Mouse (Mus musculus) forebrain, embryonic 14.5 days (tissue): Measurements from ENCODE around the gene Tef. TPM values are rescaled to one million over a fixed set of nuclear protein-coding genes. Genes with fewer than 3 reads are reported as not detected.

Experiments used
- ATAC-seq: fragments of 200-750 bp; cut with Nextera tagmentation; 2 replicates; pipeline ENCODE4 v1.8.0; 2017; ENCODE audit warnings: mild to moderate bottlenecking, moderate library complexity
- DNase-seq: peaks from one replicate; pipeline ENCODE4 v3.0.0-alpha.2; 2015; ENCODE audit warnings: low spot score
- H3K27ac ChIP-seq: fragments of 300-500 bp; sonication (generic); 2 replicates; pipeline ENCODE4 v1.5.1; 2014; ENCODE audit warnings: low read depth, mild to moderate bottlenecking, control low read depth, low read length, moderate library complexity
- H3K27me3 ChIP-seq: fragments of 300-500 bp; sonication (generic); replicated peaks from 2 replicates; pipeline ENCODE4 v1.6.1; 2014; ENCODE audit warnings: low read length, control low read depth, mixed read lengths; ENCODE audit not compliant: control insufficient read depth, insufficient read depth
- H3K36me3 ChIP-seq: fragments of 300-500 bp; sonication (generic); 2 replicates; pipeline ENCODE4 v1.6.1; 2014; ENCODE audit warnings: low read length, control low read depth; ENCODE audit not compliant: control insufficient read depth, insufficient read depth
- H3K4me1 ChIP-seq: fragments of 300-500 bp; sonication (generic); 2 replicates; pipeline ENCODE4 v1.6.1; 2014; ENCODE audit warnings: antibody characterized with exemption, low read length, control low read depth; ENCODE audit not compliant: control insufficient read depth, insufficient read depth
- H3K4me2 ChIP-seq: fragments of 300-500 bp; sonication (generic); 2 replicates; pipeline ENCODE4 v1.6.1; 2014; ENCODE audit warnings: mild to moderate bottlenecking, control low read depth, low read length
- H3K4me3 ChIP-seq: fragments of 300-500 bp; sonication (generic); 2 replicates; pipeline ENCODE4 v1.5.1; 2014; ENCODE audit warnings: low read depth, low read length, control low read depth
- H3K9ac ChIP-seq: fragments of 300-500 bp; sonication (generic); 2 replicates; pipeline ENCODE4 v1.6.1; 2014; ENCODE audit warnings: mild to moderate bottlenecking, low read length, control low read depth, moderate library complexity
- H3K9me3 ChIP-seq: fragments of 300-500 bp; sonication (generic); replicated peaks from 2 replicates; pipeline ENCODE4 v1.6.1; 2016; ENCODE audit warnings: low read length, control low read depth, mixed read lengths; ENCODE audit not compliant: control insufficient read depth
- WGBS: fragments of 180-500 bp; shearing (Covaris S2); extraction: QIAGEN DNeasy Blood & Tissue Kit; methylation state at CpG from one replicate; pipeline ENCODE4 v1.1.7; 2014; 5-methylcytosine and 5-hydroxymethylcytosine counted together
- polyA plus RNA-seq: library from polyadenylated mRNA; unstranded; fragments of >200 nt; fragmentation: Nextera tagmentation; extraction: Ambion mirVana; gene quantifications from 2 replicates; pipeline ENCODE4 v1.2.1, GENCODE M21; 2014

Gene Tef
- polyA plus RNA-seq, 1 experiment from 2014 or later = 15.1 TPM

GRCm38 (mm10) chr15:81856938-81857723 is 54.9 kb downstream of the Tef start:
- H3K36me3 ChIP-seq = peaks cover 8% of the 10 kb centered on the region; the same call in 1 of the 2 replicates
- under 1% methylated on average over 14 of the region's 14 CpGs for WGBS
- H3K27me3 ChIP-seq = no peaks in the 10 kb centered on the region
- ATAC-seq (no peak), DNase-seq (peak; percentile 31)
- H3K4me2 ChIP-seq = peak overlapping the region; percentile 96
- H3K27ac ChIP-seq = peak overlapping the region; percentile 91
- peak overlapping the region; percentile 73 for H3K4me3 ChIP-seq
- peaks cover 7% of the 10 kb centered on the region for H3K4me1 ChIP-seq
- H3K9ac ChIP-seq = peak overlapping the region; percentile 86
- H3K9me3 ChIP-seq = no peaks in the 10 kb centered on the region

DNA sequence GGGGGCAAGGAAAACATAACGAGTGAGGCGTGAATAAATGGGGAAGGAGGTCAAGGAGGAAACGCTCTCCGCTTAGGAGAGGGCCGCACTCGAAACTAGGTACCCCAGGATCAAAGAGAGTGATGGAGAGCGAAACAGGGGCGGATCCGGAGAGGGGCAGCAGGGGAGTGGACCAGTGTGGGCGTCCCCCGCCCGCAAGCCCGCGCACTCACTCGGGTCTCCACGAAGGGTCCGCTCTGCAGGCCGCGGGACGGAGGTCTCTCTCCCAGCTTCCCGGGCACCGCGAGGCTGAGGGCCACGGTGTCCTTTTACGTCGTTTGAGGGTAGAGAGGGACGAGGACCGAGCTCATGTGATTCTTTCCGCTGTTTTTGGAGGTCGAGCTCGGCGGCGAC is 55.5 kb downstream of the Tef start:
- H3K4me1 ChIP-seq = peaks cover 7% of the 10 kb centered on the region
- WGBS = under 1% methylated on average over 33 of the region's 33 CpGs
- H3K36me3 ChIP-seq = 0 out of 2 replicates have a peak, but pooled peaks cover 4% of the 10 kb centered on the region
- peak overlapping the region; percentile 96 for H3K4me2 ChIP-seq
- no peaks in the 10 kb centered on the region for H3K9me3 ChIP-seq
- peak overlapping the region; percentile 86 for H3K9ac ChIP-seq
- ATAC-seq = no peak
- DNase-seq = peak; percentile 41
- H3K27me3 ChIP-seq = no peaks in the 10 kb centered on the region
- H3K4me3 ChIP-seq = peak overlapping the region; percentile 73
- peak overlapping the region; percentile 91 for H3K27ac ChIP-seq

DNA sequence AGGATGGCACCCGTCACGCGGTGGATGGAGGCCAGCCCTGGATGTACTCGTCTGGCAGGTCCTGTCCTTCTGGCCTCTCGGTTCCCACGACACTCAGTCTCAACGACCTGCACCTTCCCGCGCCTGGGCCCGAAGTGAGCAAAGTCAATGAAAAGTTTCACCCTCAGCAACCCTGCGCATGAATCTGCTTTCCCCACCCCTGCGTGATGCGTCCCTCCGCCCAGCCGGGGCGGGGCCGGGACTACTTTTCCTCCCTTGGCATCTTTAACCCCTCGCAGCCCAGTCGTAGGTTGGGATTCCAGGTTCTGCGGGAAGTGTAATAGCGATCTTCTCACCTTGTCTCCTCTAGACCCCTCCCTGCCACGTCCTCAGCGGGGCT is 55.9 kb downstream of the Tef start:
- peak overlapping the region; percentile 91 for H3K27ac ChIP-seq
- peak overlapping the region; percentile 96 for H3K4me2 ChIP-seq
- ATAC-seq (0 out of 2 replicates have a peak, but pooled peaks have one; percentile 1), DNase-seq (peak; percentile 93)
- H3K9ac ChIP-seq = peak overlapping the region; percentile 86
- no peaks in the 10 kb centered on the region for H3K9me3 ChIP-seq
- no peaks in the 10 kb centered on the region for H3K27me3 ChIP-seq
- H3K4me3 ChIP-seq = peak overlapping the region; percentile 73
- 0 out of 2 replicates have a peak, but pooled peaks cover 4% of the 10 kb centered on the region for H3K36me3 ChIP-seq
- H3K4me1 ChIP-seq = peaks cover 7% of the 10 kb centered on the region
- WGBS = under 1% methylated on average over 23 of the region's 23 CpGs

DNA sequence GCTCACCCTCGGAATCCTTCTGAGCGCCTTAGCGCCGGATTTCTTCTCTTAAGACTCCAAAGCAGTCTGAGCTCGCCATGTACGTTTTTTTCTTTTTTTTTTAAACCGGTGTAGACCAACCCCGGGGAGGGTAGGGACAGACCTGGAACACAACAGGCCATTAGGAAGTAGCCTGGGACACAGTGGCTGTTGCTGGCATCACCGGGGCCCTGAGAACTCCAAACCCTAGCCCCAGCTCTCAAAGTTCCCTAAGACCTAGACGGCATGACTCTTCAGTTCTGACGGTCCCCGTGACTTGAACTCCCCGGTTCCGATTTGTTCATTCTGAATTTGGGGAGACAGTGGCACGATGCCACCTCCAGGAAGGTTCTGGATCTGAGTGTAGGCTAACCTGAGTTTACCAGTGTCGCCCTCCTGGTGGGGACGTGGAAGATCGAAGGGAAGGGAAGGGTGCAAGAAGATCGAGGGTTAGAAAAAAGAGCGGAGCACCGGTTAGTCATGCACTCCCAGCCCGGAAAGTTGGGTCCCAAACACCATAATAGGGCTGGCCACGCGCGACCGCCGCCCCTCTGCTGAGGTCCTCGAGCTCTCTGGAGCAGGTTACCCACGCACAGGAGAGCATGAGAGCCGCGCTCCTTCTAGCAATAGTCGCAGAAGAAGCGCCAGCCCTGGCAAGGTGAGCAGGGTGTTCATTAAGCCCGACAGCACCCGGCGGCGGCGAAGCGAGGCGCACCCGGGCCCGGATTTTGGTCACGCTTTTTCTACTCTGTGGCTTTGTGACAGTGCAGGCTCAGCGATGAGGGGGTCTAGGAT is 56.5 kb downstream of the Tef start, which contains the start of gene Tob2:
Gene Tob2 (minus strand): TSS at position 280 of the 813 bp plus-strand sequence.
- no peaks in the 10 kb centered on the region for H3K9me3 ChIP-seq
- peaks cover 7% of the 10 kb centered on the region for H3K4me1 ChIP-seq
- H3K9ac ChIP-seq = peak within 1 kb of the TSS; percentile 86
- under 1% methylated on average over 44 of the region's 44 CpGs for WGBS
- H3K4me3 ChIP-seq = peak within 1 kb of the TSS; percentile 73
- H3K4me2 ChIP-seq = peak within 1 kb of the TSS; percentile 96
- ATAC-seq (peak; percentile 1; the same call in 1 of the 2 replicates), DNase-seq (peak; percentile 59)
- peak within 1 kb of the TSS; percentile 91 for H3K27ac ChIP-seq
- H3K36me3 ChIP-seq = peaks cover 7% of the 10 kb centered on the region; the same call in 1 of the 2 replicates
- no peaks in the 10 kb centered on the region for H3K27me3 ChIP-seq

- Histone ChIP-seq H3K4me2 (peak overlapping the region; percentile 96), H3K4me3 (peak overlapping the region; percentile 73), H3K27ac (peak overlapping the region; percentile 91), H3K9ac (peak overlapping the region; percentile 86), H3K27me3 (no peaks in the 10 kb centered on the region), H3K4me1 (peaks cover 7% of the 10 kb centered on the region), H3K36me3 (peaks cover 12% of the 10 kb centered on the region), H3K9me3 (no peaks in the 10 kb centered on the region)
- DNase-seq (peak; percentile 99), ATAC-seq (peak; percentile 85)
- WGBS = 1% methylated on average over 39 of the region's 39 CpGs
Measured at GRCm38 (mm10) chr15:81859330-81860255, 57.4 kb downstream of the Tef start.

GRCm38 (mm10) chr15:81860471-81861135 is 58.4 kb downstream of the Tef start:
- H3K9ac ChIP-seq = no peak overlapping the region
- H3K27ac ChIP-seq = peak overlapping the region; percentile 55
- peak overlapping the region; percentile 96 for H3K4me2 ChIP-seq
- H3K36me3 ChIP-seq = peaks cover 21% of the 10 kb centered on the region
- WGBS = 37% methylated on average over 8 of the region's 8 CpGs
- no peaks in the 10 kb centered on the region for H3K9me3 ChIP-seq
- DNase-seq (peak; percentile 16), ATAC-seq (no peak)
- no peaks in the 10 kb centered on the region for H3K27me3 ChIP-seq
- peaks cover 7% of the 10 kb centered on the region for H3K4me1 ChIP-seq
- peak overlapping the region; percentile 73; the same call in 1 of the 2 replicates for H3K4me3 ChIP-seq

- peaks cover 3% of the 10 kb centered on the region; the same call in 1 of the 2 replicates for H3K4me1 ChIP-seq
- no peak overlapping the region for H3K9ac ChIP-seq
- H3K4me3 ChIP-seq = no peak overlapping the region
- no peak for DNase-seq
- no peak for ATAC-seq
- H3K4me2 ChIP-seq = no peak overlapping the region
- no peaks in the 10 kb centered on the region for H3K9me3 ChIP-seq
- H3K36me3 ChIP-seq = peaks cover 58% of the 10 kb centered on the region
- no peak overlapping the region for H3K27ac ChIP-seq
- no peaks in the 10 kb centered on the region for H3K27me3 ChIP-seq
- WGBS = 93% methylated on average over 7 of the region's 7 CpGs
Measured at GRCm38 (mm10) chr15:81864238-81864637, 62.0 kb downstream of the Tef start.

DNA sequence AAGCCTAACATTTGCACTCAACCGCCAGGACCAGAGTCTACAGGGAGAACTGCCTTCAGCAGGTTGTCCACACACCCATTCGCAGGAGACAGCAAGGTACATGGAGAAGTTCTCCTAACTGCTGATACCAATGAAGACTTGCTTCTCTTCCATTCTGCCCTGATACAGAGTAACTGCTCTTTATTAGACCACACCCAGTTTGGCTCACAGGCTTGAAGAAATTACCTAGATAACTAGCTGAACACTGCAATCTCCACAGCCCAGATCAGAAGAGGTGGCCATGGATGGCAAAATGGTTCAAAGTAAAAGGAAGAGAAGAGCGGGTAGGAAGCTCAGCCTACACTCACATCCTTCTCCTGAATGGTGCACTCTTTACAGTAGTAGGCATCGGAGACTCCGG is 67.8 kb downstream of the Tef start:
- peaks cover 55% of the 10 kb centered on the region for H3K36me3 ChIP-seq
- no peak for DNase-seq

More for the DNA sequence above, 67.8 kb downstream of the Tef start:
- Histone ChIP-seq H3K4me1 (peaks cover 8% of the 10 kb centered on the region), H3K4me3 (no peak overlapping the region), H3K27me3 (no peaks in the 10 kb centered on the region), H3K27ac (no peak overlapping the region), H3K9ac (no peak overlapping the region), H3K4me2 (no peak overlapping the region), H3K9me3 (no peaks in the 10 kb centered on the region)
- ATAC-seq = no peak
- WGBS = 97% methylated on average over 5 of the region's 5 CpGs
